Mouse (Mus musculus) stomach, embryonic 14.5 days (tissue): ENCODE data around the gene Pdilt. TPM values are rescaled to one million over a fixed set of nuclear protein-coding genes. Genes with fewer than 3 reads are reported as not detected.
"Not testable (repeated sequence)": the region's sequence is repeated elsewhere in the genome, so short reads cannot be mapped to it uniquely, and the experiment has no call there.

Experiments used
- ATAC-seq: fragments of 200-750 bp; cut with Nextera tagmentation; 2 replicates; pipeline ENCODE4 v1.8.0; 2017; ENCODE audit warnings: low read depth, moderate TSS enrichment; ENCODE audit not compliant: insufficient number of reproducible peaks, insufficient read depth, low FRiP score
- H3K27ac ChIP-seq: fragments of 300-500 bp; sonication (generic); 2 replicates; pipeline ENCODE4 v1.5.1; 2014; ENCODE audit warnings: mild to moderate bottlenecking, low read length, moderate library complexity, mixed read lengths
- H3K27me3 ChIP-seq: fragments of 300-500 bp; sonication (generic); 2 replicates; pipeline ENCODE4 v1.6.1; 2014; ENCODE audit warnings: low read length, control low read depth, mixed read lengths; ENCODE audit not compliant: control insufficient read depth, insufficient read depth
- H3K36me3 ChIP-seq: fragments of 300-500 bp; sonication (generic); 2 replicates; pipeline ENCODE4 v1.6.1; 2014; ENCODE audit warnings: mild to moderate bottlenecking, control low read depth, low read length, moderate library complexity, mixed read lengths; ENCODE audit not compliant: control insufficient read depth, insufficient read depth
- H3K4me1 ChIP-seq: fragments of 300-500 bp; sonication (generic); 2 replicates; pipeline ENCODE4 v1.6.1; 2014; ENCODE audit warnings: low read length, control low read depth, mixed read lengths; ENCODE audit not compliant: control insufficient read depth, insufficient read depth
- H3K4me2 ChIP-seq: fragments of 300-500 bp; sonication (generic); replicated peaks from 2 replicates; pipeline ENCODE4 v1.6.1; 2014; ENCODE audit warnings: low read depth, low read length, control low read depth
- H3K4me3 ChIP-seq: fragments of 300-500 bp; sonication (generic); 2 replicates; pipeline ENCODE4 v1.5.1; 2014; ENCODE audit warnings: low read depth, low read length, control low read depth
- H3K9ac ChIP-seq: fragments of 300-500 bp; sonication (generic); replicated peaks from 2 replicates; pipeline ENCODE4 v1.6.1; 2014; ENCODE audit warnings: low read depth, mild to moderate bottlenecking, control low read depth, low read length, moderate library complexity, mixed read lengths
- H3K9me3 ChIP-seq: fragments of 300-500 bp; sonication (generic); 2 replicates; pipeline ENCODE4 v1.6.1; 2016; ENCODE audit warnings: low read depth, low read length, control low read depth; ENCODE audit not compliant: control insufficient read depth
- WGBS: fragments of 180-500 bp; shearing (Covaris S2); extraction: QIAGEN DNeasy Blood & Tissue Kit; methylation state at CpG from one replicate; pipeline ENCODE4 v1.1.7; 2014; 5-methylcytosine and 5-hydroxymethylcytosine counted together
- polyA plus RNA-seq: library from polyadenylated mRNA; unstranded; fragments of >200 nt; fragmentation: Nextera tagmentation; extraction: Ambion mirVana; gene quantifications from 2 replicates; pipeline ENCODE4 v1.2.1, GENCODE M21; 2014

The Pdilt gene
- not detected in 2 replicates for polyA plus RNA-seq

DNA sequence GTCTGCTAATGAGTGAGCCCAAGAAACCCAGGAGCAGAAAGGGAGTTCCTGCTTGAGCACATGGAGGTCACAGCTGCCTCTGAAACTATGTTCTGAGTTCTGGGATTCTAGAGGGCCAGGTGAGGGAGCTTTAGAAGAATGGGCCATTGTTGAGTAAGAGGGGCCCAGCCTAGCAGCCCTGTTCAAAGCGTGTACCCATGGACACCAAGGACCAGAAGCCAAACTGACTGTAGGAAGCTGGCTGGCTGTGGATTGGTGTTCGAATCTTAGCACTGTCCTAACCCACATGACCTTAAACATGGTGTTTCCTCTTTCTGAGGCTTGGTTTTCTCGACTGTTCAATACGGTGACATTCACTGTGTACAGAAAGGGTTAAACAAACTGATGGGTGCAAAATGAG lies at the start of gene Pdilt:
Gene Pdilt, minus strand, starts transcription at position 101 of the 400 bp plus-strand sequence.
- no peaks in the 10 kb centered on the region for H3K27me3 ChIP-seq
- ATAC-seq: no peak
- H3K9ac ChIP-seq: no peak within 1 kb of the TSS
- no peaks in the 10 kb centered on the region for H3K4me1 ChIP-seq
- no peaks in the 10 kb centered on the region for H3K36me3 ChIP-seq
- H3K27ac ChIP-seq: no peak within 1 kb of the TSS
- WGBS: 67% methylated on average over 4 of the region's 4 CpGs
- H3K4me3 ChIP-seq: no peak within 1 kb of the TSS
- H3K9me3 ChIP-seq: no peaks in the 10 kb centered on the region
- no peak within 1 kb of the TSS for H3K4me2 ChIP-seq

- not testable (repeated sequence) for ATAC-seq, H3K36me3 ChIP-seq, H3K9ac ChIP-seq, H3K9me3 ChIP-seq, H3K4me1 ChIP-seq, H3K4me2 ChIP-seq, H3K4me3 ChIP-seq, H3K27me3 ChIP-seq, H3K27ac ChIP-seq
- 86% methylated on average over 2 of the region's 2 CpGs for WGBS
These were observed 39.2 kb upstream of the Pdilt start for GRCm38 (mm10) chr7:119562476-119562875.

GRCm38 (mm10) chr7:119561441-119561840 lies 38.2 kb upstream of the Pdilt start:
- ATAC-seq: no peak
- H3K36me3 ChIP-seq: no peaks in the 10 kb centered on the region
- 51% methylated on average over 4 of the region's 4 CpGs for WGBS

DNA sequence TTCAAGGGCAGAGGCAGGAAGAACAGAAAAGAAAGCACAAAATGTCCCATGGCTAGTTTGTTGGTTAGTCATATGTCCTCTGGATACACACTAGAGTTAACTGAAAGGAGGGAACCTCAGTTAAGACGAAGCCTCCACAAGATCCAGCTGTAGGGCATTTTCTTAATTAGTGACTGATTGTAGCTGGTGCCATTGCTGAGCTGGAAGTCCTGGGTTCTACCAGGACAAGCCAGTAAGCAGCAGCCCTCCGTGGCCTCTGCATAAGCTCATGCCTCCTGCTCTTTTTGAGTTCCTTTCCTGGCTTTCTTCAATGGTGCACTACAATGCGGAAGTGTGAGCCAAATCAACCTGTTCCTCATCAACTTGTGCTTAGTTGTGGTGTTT lies 37.2 kb upstream of the Pdilt start:
- Histone ChIP-seq H3K27ac (no peak overlapping the region), H3K4me2 (no peak overlapping the region), H3K27me3 (no peaks in the 10 kb centered on the region), H3K9ac (no peak overlapping the region), H3K4me1 (no peaks in the 10 kb centered on the region), H3K9me3 (no peaks in the 10 kb centered on the region), H3K4me3 (no peak overlapping the region), H3K36me3 (no peaks in the 10 kb centered on the region)
- 81% methylated on average over 3 of the region's 3 CpGs for WGBS
- ATAC-seq: no peak

More at GRCm38 (mm10) chr7:119561441-119561840, 38.2 kb upstream of the Pdilt start:
- Histone ChIP-seq H3K9me3 (no peaks in the 10 kb centered on the region), H3K4me2 (no peak overlapping the region), H3K9ac (no peak overlapping the region), H3K4me1 (no peaks in the 10 kb centered on the region), H3K27me3 (no peaks in the 10 kb centered on the region), H3K4me3 (no peak overlapping the region), H3K27ac (no peak overlapping the region)

DNA sequence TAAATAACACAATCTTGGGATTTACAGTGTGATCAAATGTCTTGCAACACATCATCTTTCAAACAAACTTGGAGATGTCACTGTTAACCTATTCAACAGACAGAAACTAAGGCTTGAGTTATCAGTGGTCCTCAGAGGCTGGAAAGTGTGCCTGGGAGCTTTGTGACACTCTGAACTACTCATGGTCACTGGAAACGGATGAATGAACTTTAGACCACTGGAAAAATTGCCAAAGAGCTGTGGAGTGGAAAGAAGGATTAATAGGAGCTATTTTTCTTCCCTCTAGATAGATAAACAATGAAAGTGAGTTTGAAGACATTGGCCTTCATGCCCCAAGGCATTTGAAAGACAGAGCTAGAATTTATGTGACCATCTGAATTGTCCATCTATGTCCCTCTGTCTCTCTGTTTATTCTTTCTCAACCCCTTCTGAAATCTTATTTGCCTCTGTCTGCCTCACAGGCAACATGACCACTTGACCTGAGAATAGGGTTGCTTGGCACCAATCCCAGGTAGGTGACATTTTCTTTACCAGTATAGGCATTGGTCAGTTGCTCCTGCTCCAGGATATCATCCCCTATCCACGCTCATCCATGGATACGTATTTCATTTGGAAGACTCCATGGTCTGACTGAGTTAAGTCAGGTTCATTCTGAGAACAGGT lies 36.6 kb upstream of the Pdilt start:
- Histone ChIP-seq H3K36me3 (no peaks in the 10 kb centered on the region), H3K27ac (no peak overlapping the region), H3K4me3 (no peak overlapping the region), H3K27me3 (no peaks in the 10 kb centered on the region), H3K4me2 (no peak overlapping the region), H3K9me3 (no peaks in the 10 kb centered on the region), H3K4me1 (no peaks in the 10 kb centered on the region), H3K9ac (no peak overlapping the region)
- 64% methylated on average over 3 of the region's 3 CpGs for WGBS
- no peak for ATAC-seq

GRCm38 (mm10) chr7:119554040-119554439 lies 30.8 kb upstream of the Pdilt start, which contains the start of gene Acsm2:
Gene Acsm2, plus strand, starts transcription at chr7:119554340.
- H3K27ac ChIP-seq: no peak within 1 kb of the TSS

DNA sequence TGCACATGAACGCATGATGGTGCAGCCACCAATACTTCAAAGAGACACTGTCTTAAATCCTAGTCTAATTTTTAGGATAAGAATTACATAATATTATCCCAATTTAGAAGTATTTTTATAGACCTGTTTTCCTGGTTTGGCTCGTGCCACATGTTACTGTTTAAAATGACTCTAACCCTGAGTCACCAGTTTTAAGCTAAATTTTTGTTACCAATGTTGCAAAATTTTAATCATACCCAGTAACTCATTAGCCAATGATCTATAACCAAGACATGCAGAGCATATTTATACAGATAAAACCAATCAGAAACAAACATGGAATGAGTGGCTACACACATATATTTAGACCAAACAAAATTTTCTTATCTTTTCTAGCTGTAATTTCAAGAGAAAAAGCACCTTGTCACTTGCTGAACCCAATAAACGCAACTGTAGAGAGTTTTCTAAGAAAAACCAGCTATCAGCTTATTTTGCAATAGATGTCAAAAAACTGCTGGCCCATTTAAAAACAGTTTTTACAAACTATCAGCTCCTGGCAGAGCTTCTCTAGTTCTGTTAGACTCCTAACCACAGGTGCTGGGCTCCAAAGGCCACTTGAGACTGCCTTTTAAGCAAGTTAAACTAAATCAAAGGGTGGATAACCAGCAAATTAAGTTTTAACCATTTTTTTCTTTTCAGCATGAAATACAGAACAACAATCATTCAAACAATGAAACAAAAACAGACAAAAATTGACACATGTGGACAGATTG lies 27.4 kb upstream of the Pdilt start:
- Histone ChIP-seq H3K9ac (no peak overlapping the region), H3K4me3 (no peak overlapping the region), H3K9me3 (no peaks in the 10 kb centered on the region), H3K4me2 (no peak overlapping the region), H3K27me3 (no peaks in the 10 kb centered on the region), H3K4me1 (no peaks in the 10 kb centered on the region), H3K27ac (no peak overlapping the region), H3K36me3 (no peaks in the 10 kb centered on the region)
- WGBS: 74% methylated on average over 3 of the region's 3 CpGs
- no peak for ATAC-seq

More at GRCm38 (mm10) chr7:119554040-119554439, 30.8 kb upstream of the Pdilt start, which contains the start of gene Acsm2:
- Histone ChIP-seq H3K4me1 (no peaks in the 10 kb centered on the region), H3K9me3 (no peaks in the 10 kb centered on the region), H3K9ac (no peak within 1 kb of the TSS), H3K27me3 (no peaks in the 10 kb centered on the region), H3K36me3 (no peaks in the 10 kb centered on the region), H3K4me3 (no peak within 1 kb of the TSS), H3K4me2 (no peak within 1 kb of the TSS)
- ATAC-seq: no peak
- WGBS: 71% methylated on average over 1 of the region's 1 CpGs

DNA sequence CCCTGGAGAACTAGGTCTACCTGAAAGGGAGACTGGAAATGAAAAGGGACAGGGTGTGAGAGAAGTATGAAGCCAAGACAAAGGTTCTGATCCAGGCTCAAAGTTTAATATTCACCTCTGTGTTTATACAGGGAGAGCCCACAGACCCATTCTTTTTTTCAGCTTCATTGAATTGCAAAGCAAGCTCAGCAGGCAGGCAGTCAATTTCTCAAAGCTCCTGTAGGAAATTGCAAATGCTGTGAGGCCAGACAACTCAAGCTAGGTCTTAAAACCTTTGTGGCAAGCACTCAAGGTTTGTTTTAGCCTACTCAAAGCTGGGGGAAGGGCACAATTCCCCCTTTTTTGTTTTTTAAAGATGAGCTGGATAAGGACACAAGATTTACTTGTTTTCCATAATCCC lies 22.3 kb upstream of the Pdilt start:
- Histone ChIP-seq H3K36me3 (no peaks in the 10 kb centered on the region), H3K4me3 (no peak overlapping the region), H3K4me1 (no peaks in the 10 kb centered on the region), H3K9me3 (no peaks in the 10 kb centered on the region), H3K4me2 (no peak overlapping the region), H3K27ac (no peak overlapping the region), H3K27me3 (no peaks in the 10 kb centered on the region), H3K9ac (no peak overlapping the region)
- no peak for ATAC-seq
